Mouse (Mus musculus) G1E-ER4 (cell line): ENCODE measurements around the gene Tcf25. TPM values are rescaled to one million over a fixed set of nuclear protein-coding genes. Genes with fewer than 3 reads are reported as not detected.

Experiments used
- GATA1 ChIP-seq: IDR thresholded peaks from one replicate; pipeline ENCODE4 v1.8.0; 2012; ENCODE audit warnings: low read length, inconsistent platforms
- polyA plus RNA-seq: library from polyadenylated mRNA; stranded (reverse); fragments of >175 nt; gene quantifications from 2 replicates; pipeline ENCODE4 v1.2.3, GENCODE M21; 2012

The Tcf25 gene
- polyA plus RNA-seq, 1 experiment, result 104 TPM

- TF ChIP-seq GATA1, result no peak
Observed at GRCm38 (mm10) chr8:123431616-123432365, 58.2 kb downstream of the Tcf25 start.

GRCm38 (mm10) chr8:123432381-123432780 is 58.8 kb downstream of the Tcf25 start:
- no peak for TF ChIP-seq GATA1

GRCm38 (mm10) chr8:123441788-123442187 is 68.2 kb downstream of the Tcf25 start:
- no peak for TF ChIP-seq GATA1

GRCm38 (mm10) chr8:123442351-123442750 is 68.8 kb downstream of the Tcf25 start:
- TF ChIP-seq GATA1, result no peak

- TF ChIP-seq GATA1, result no peak
Observed at GRCm38 (mm10) chr8:123442871-123443575, 69.5 kb downstream of the Tcf25 start.

- TF ChIP-seq GATA1, result no peak
Observed at GRCm38 (mm10) chr8:123443576-123443921, 70.0 kb downstream of the Tcf25 start.

GRCm38 (mm10) chr8:123444131-123444530 is 70.6 kb downstream of the Tcf25 start:
- TF ChIP-seq GATA1, result no peak

- no peak for TF ChIP-seq GATA1
Observed at GRCm38 (mm10) chr8:123445981-123446380, 72.4 kb downstream of the Tcf25 start.

GRCm38 (mm10) chr8:123446799-123447198 is 73.2 kb downstream of the Tcf25 start:
- no peak for TF ChIP-seq GATA1

- no peak for TF ChIP-seq GATA1
Observed at GRCm38 (mm10) chr8:123450783-123451182, 77.2 kb downstream of the Tcf25 start.

GRCm38 (mm10) chr8:123452149-123452548 is 78.6 kb downstream of the Tcf25 start:
- TF ChIP-seq GATA1, result no peak

- TF ChIP-seq GATA1, result no peak
Observed at GRCm38 (mm10) chr8:123453291-123453690, 79.7 kb downstream of the Tcf25 start.

Other genes with a start within 250 kb of the Tcf25 start
- not detected in 2 replicates for gene Sult5a1, start 215.4 kb upstream of the Tcf25 start, polyA plus RNA-seq
- gene Dpep1, start 187.5 kb upstream of the Tcf25 start, polyA plus RNA-seq, result not detected in 2 replicates
- gene Chmp1a, start 161.0 kb upstream of the Tcf25 start, polyA plus RNA-seq, result 46.9 and 51.5 TPM in 2 replicates
- 0.21 and 0.54 TPM in 2 replicates for gene Spata33, start 160.9 kb upstream of the Tcf25 start, polyA plus RNA-seq
- gene Cdk10, start 148.9 kb upstream of the Tcf25 start, polyA plus RNA-seq, result 69.4 and 91.1 TPM in 2 replicates
- 4.9 and 6.5 TPM in 2 replicates for gene Spata2l, start 137.5 kb upstream of the Tcf25 start, polyA plus RNA-seq
- gene Zfp276, start 119.6 kb upstream of the Tcf25 start, polyA plus RNA-seq, result 7.1 and 8.6 TPM in 2 replicates
- gene Vps9d1, start 119.4 kb upstream of the Tcf25 start, polyA plus RNA-seq, result 65.3 and 87.9 TPM in 2 replicates
- 51.2 and 55.3 TPM in 2 replicates for gene Fanca, start 55.2 kb upstream of the Tcf25 start, polyA plus RNA-seq
- gene Spire2, start 41.0 kb upstream of the Tcf25 start, polyA plus RNA-seq, result 0.22 and 0.26 TPM in 2 replicates
- 0.02 and 0.03 TPM in 2 replicates for gene Mc1r, start 33.4 kb downstream of the Tcf25 start, polyA plus RNA-seq
- gene Tubb3, start 37.7 kb downstream of the Tcf25 start, polyA plus RNA-seq, result 0.59 and 0.68 TPM in 2 replicates
- 6.4 and 13.0 TPM in 2 replicates for gene Def8, start 49.8 kb downstream of the Tcf25 start, polyA plus RNA-seq
- 25.4 and 27.4 TPM in 2 replicates for gene Afg3l1, start 104.2 kb downstream of the Tcf25 start, polyA plus RNA-seq
- gene Dbndd1, start 141.7 kb downstream of the Tcf25 start, polyA plus RNA-seq, result not detected in 2 replicates
- 18.1 and 24.4 TPM in 2 replicates for gene Gas8, start 145.1 kb downstream of the Tcf25 start, polyA plus RNA-seq